Mouse (Mus musculus) right cerebral cortex, postnatal 4 days (tissue): ENCODE data around the gene Gm48552.

ENCODE experiments used
- DNase-seq: peaks from one replicate; pipeline ENCODE4 v3.0.0-alpha.2; 2022

Gm48552 gene

GRCm38 (mm10) chr10:81388505-81389055 lies at the start of gene Gm48552:
Gene Gm48552, plus strand, starts transcription at chr10:81389005.
- DNase-seq = no peak

- DNase-seq = no peak
Observed at GRCm38 (mm10) chr10:81340551-81341332, 48.1 kb upstream of the Gm48552 start.

GRCm38 (mm10) chr10:81341333-81341949 lies 47.4 kb upstream of the Gm48552 start:
- peak; percentile 70 for DNase-seq

GRCm38 (mm10) chr10:81342686-81343505 lies 45.9 kb upstream of the Gm48552 start, which contains the start of gene Gipc3:
Gene Gipc3, minus strand, starts transcription at chr10:81343266.
- no peak for DNase-seq

- no peak for DNase-seq
Observed at GRCm38 (mm10) chr10:81344421-81345161, 44.2 kb upstream of the Gm48552 start.

GRCm38 (mm10) chr10:81345162-81345534 lies 43.7 kb upstream of the Gm48552 start:
- DNase-seq = no peak

- DNase-seq = peak; percentile 69
Observed at GRCm38 (mm10) chr10:81346453-81347067, 42.2 kb upstream of the Gm48552 start.

DNA sequence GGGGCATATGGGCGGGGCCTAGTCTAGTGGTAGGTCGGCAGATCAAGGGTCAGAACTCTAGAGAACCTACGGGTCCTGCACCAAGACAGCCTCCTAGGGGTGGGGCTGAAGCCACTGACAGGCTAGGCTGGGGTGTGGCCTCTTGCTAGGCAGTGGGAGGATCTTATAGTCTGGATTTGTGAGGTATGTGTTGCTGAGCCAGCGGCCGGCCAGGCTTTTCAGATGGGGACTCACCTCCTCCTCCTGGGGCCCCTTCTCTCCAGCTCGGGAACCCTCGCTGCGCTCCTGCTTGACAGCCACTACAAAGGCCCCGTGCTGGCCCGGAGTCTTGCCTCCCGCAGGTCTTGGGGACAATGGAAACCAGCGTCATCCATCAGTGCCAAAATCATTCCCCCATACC lies 39.7 kb upstream of the Gm48552 start:
- DNase-seq = no peak

DNA sequence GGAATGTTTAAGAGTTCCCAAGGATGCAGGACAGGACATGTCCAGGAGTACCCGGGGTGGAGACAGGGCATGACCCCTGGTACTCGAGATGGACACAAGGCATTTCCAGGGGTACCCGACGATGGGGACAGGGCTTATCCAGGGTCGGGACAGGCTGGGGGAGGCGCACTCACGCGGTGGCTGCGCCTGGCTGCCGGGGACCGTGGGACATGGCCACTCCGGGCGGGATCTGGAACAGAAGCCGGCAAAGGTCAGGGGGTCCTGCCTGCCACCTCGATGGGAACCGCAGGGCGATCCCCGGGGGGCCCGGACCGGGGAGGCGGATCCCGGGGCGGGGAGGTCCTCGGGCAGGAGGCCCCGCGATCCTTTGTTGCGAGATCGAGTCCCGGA lies 38.8 kb upstream of the Gm48552 start:
- DNase-seq = no peak

DNA sequence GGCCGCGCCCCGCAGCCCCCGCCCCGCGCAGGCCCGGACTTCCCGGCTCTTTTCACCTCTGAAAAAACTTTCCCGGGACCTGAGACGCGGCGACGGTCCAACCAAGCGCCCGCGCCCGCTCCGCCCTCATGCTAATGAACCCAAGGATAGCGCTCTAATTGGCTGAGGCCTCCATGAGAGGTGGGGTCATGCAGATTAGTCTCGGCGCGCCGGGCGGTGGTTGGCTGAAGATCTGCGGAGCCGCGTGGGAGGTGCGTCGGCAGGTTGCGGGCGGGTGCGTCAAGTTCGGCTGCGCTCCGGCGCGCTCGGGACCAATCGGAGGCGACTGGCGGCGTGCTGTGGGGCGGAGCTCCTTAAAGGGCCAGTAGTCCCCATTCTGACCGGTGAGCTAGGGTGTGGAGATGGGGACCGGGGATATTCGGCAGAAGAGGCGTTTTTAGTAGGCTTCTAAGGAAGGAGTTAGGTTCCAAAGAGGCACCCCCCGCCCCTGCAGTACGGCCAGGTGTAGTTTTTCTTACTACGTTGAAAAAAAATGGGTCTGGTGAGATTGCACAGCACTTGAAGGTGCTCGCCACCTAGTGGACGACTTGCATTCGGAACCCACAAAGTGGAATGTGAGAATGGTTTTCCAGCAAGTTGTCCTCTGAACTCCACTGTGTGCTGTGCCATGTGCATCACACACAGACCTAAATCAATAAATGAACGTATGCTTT lies 38.3 kb upstream of the Gm48552 start, which contains the start of gene Hmg20b:
Gene Hmg20b (minus strand): TSS at position 130 of the 713 bp plus-strand sequence.
- DNase-seq = peak; percentile 99

- DNase-seq = no peak
Observed at GRCm38 (mm10) chr10:81351678-81352291, 37.0 kb upstream of the Gm48552 start.

GRCm38 (mm10) chr10:81354738-81355477 lies 33.9 kb upstream of the Gm48552 start:
- no peak for DNase-seq

- no peak for DNase-seq
Observed at GRCm38 (mm10) chr10:81355533-81355932, 33.3 kb upstream of the Gm48552 start.

- no peak for DNase-seq
Observed at GRCm38 (mm10) chr10:81356352-81356990, 32.3 kb upstream of the Gm48552 start.

GRCm38 (mm10) chr10:81356991-81357844 lies 31.6 kb upstream of the Gm48552 start, which contains the start of gene Mfsd12:
Gene Mfsd12, plus strand, starts transcription at chr10:81357491.
- DNase-seq = peak; percentile 96

- DNase-seq = no peak
Observed at GRCm38 (mm10) chr10:81358209-81358608, 30.6 kb upstream of the Gm48552 start.

DNA sequence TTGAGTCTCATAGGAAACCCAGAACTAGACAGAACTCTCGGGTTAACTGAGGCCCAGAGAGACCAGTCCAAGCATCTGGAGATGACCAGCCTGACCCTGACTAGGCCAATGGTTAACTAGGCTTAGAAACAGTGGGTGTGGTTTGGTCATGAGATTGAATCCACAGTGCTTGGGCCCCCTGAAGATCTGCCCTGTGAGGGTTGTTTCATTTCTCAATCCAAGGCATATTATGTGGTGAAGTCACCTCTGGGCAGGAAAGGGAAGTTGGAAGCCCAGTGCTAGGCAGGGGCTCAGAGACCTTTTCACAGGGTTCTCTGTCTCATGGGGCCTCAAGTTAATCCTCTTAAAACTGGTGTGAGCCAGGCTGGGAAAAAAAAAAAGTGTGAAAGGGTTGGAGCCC lies 30.0 kb upstream of the Gm48552 start:
- no peak for DNase-seq

GRCm38 (mm10) chr10:81360721-81361120 lies 28.1 kb upstream of the Gm48552 start:
- DNase-seq = no peak
